Mouse (Mus musculus) kidney, adult 8-10 months (tissue): ENCODE measurements around the gene Tmed9.
"Not testable (repeated sequence)": the region's sequence is repeated elsewhere in the genome, so short reads cannot be mapped to it uniquely, and the experiment has no call there.

Experiments used
- DNase-seq, 2 experiments: peaks; one replicate each; pipeline ENCODE4 v3.0.0; 2022

Gene Tmed9

GRCm38 (mm10) chr13:55568524-55568923 is 5.0 kb upstream of the Tmed9 start:
- not testable (repeated sequence) for DNase-seq

- peak in 1 of 2 experiments; percentile 12 for DNase-seq
These were observed 3.7 kb upstream of the Tmed9 start for GRCm38 (mm10) chr13:55569726-55570285.

- DNase-seq: peak; percentile 26 to 29
These were observed 3.1 kb upstream of the Tmed9 start for GRCm38 (mm10) chr13:55570286-55570973.

GRCm38 (mm10) chr13:55571027-55571751 is 2.3 kb upstream of the Tmed9 start, which contains the start of gene Fam193b:
Gene Fam193b, minus strand, starts transcription at chr13:55571120.
- DNase-seq: peak; percentile 93 to 95

- DNase-seq: no peak
These were observed 1.6 kb upstream of the Tmed9 start for GRCm38 (mm10) chr13:55571977-55572376.

GRCm38 (mm10) chr13:55574321-55574720 is 789 bp downstream of the Tmed9 start:
- DNase-seq: no peak

- DNase-seq: no peak
These were observed 2.4 kb downstream of the Tmed9 start for GRCm38 (mm10) chr13:55575932-55576331.

- DNase-seq: not testable (repeated sequence)
These were observed 3.3 kb downstream of the Tmed9 start for GRCm38 (mm10) chr13:55576872-55577271.

- no peak for DNase-seq
These were observed 4.6 kb downstream of the Tmed9 start for GRCm38 (mm10) chr13:55578086-55578485.

- DNase-seq: peak; percentile 26 to 47
These were observed 18.5 kb downstream of the Tmed9 start for GRCm38 (mm10) chr13:55591961-55592490.

- peak; percentile 95 to 96 for DNase-seq
These were observed 19.2 kb downstream of the Tmed9 start for GRCm38 (mm10) chr13:55592512-55593253.

GRCm38 (mm10) chr13:55593254-55593747 is 19.8 kb downstream of the Tmed9 start:
- DNase-seq: no peak

GRCm38 (mm10) chr13:55595375-55595774 is 21.8 kb downstream of the Tmed9 start:
- no peak for DNase-seq

GRCm38 (mm10) chr13:55596802-55597201 is 23.3 kb downstream of the Tmed9 start:
- no peak for DNase-seq

- DNase-seq: peak; percentile 82 to 89
These were observed 26.3 kb downstream of the Tmed9 start, which contains the start of gene B4galt7 for GRCm38 (mm10) chr13:55599566-55600540. Gene B4galt7, plus strand, starts transcription at chr13:55599896.

GRCm38 (mm10) chr13:55600657-55601056 is 27.1 kb downstream of the Tmed9 start:
- no peak for DNase-seq

GRCm38 (mm10) chr13:55601611-55602010 is 28.1 kb downstream of the Tmed9 start:
- DNase-seq: peak; percentile 43 to 84

- no peak for DNase-seq
These were observed 31.1 kb downstream of the Tmed9 start for GRCm38 (mm10) chr13:55604606-55605005.

GRCm38 (mm10) chr13:55606899-55607623 is 33.5 kb downstream of the Tmed9 start:
- DNase-seq: no peak

GRCm38 (mm10) chr13:55607624-55608006 is 34.1 kb downstream of the Tmed9 start:
- no peak for DNase-seq

- DNase-seq: no peak
These were observed 38.5 kb downstream of the Tmed9 start for GRCm38 (mm10) chr13:55611996-55612395.
